Mouse (Mus musculus) ES-E14 (cell line): ENCODE results near the gene Ahdc1. TPM values are rescaled to one million over a fixed set of nuclear protein-coding genes. Genes with fewer than 3 reads are reported as not detected.

Source experiments
- DNase-seq: peaks from one replicate; pipeline ENCODE4 v3.0.0-alpha.2; 2013; ENCODE audit warnings: low read depth, low spot score
- H3K27ac ChIP-seq: 2 replicates; pipeline ENCODE4 v1.5.1; 2012; ENCODE audit warnings: low read depth, mild to moderate bottlenecking, low read length, moderate library complexity, mixed read lengths; ENCODE audit not compliant: poor library complexity, insufficient read depth, severe bottlenecking
- H3K36me3 ChIP-seq: 2 replicates; pipeline ENCODE4 v1.6.1; 2012; ENCODE audit warnings: mild to moderate bottlenecking, low read length, moderate library complexity, mixed read lengths; ENCODE audit not compliant: control insufficient read depth, poor library complexity, insufficient read depth, severe bottlenecking
- H3K4me1 ChIP-seq, 2 experiments: fragments of 150-350 bp in 1 of 2; sonication (generic) in 1 of 2; 2 replicates each; pipeline ENCODE4 v1.6.1; 2012; ENCODE audit warnings: low read length in 2 of 2, mild to moderate bottlenecking in 1 of 2, mixed read lengths in 1 of 2; ENCODE audit not compliant: control insufficient read depth in 2 of 2, insufficient read depth in 2 of 2, poor library complexity in 1 of 2
- H3K4me3 ChIP-seq, 2 experiments: fragments of 150-350 bp in 1 of 2; sonication (generic) in 1 of 2; 2 replicates each; pipeline ENCODE4 v1.5.1; 2012; ENCODE audit warnings: low read length in 2 of 2, low read depth in 1 of 2, mild to moderate bottlenecking in 1 of 2, mixed read lengths in 1 of 2; ENCODE audit not compliant: insufficient read depth in 1 of 2, poor library complexity in 1 of 2, severe bottlenecking in 1 of 2
- H3K9ac ChIP-seq: 2 replicates; pipeline ENCODE4 v1.6.1; 2012; ENCODE audit warnings: low read depth, mild to moderate bottlenecking, low read length, mixed read lengths; ENCODE audit not compliant: poor library complexity, insufficient read depth, severe bottlenecking
- H3K9me3 ChIP-seq: fragments of 150-350 bp; sonication (generic); 2 replicates; pipeline ENCODE4 v1.6.1; 2012; ENCODE audit warnings: low read depth, mild to moderate bottlenecking, low read length; ENCODE audit not compliant: control insufficient read depth, insufficient read depth
- CHD2 ChIP-seq: IDR thresholded peaks from 2 replicates; pipeline ENCODE4 v1.6.1; 2014; ENCODE audit warnings: mild to moderate bottlenecking, low read depth, low read length, inconsistent platforms
- HCFC1 ChIP-seq: IDR thresholded peaks from 2 replicates; pipeline ENCODE4 v1.6.1; 2012; ENCODE audit warnings: low read length, inconsistent platforms, borderline replicate concordance; ENCODE audit not compliant: insufficient read depth
- MAFK ChIP-seq: IDR thresholded peaks from 2 replicates; pipeline ENCODE4 v1.6.1; 2014; ENCODE audit warnings: mild to moderate bottlenecking, low read depth, low read length, inconsistent platforms; ENCODE audit not compliant: insufficient read depth
- ZC3H11A ChIP-seq: IDR thresholded peaks from 2 replicates; pipeline ENCODE4 v1.6.1; 2012; ENCODE audit warnings: low read depth, mild to moderate bottlenecking, inconsistent platforms, low read length, borderline replicate concordance
- ZNF384 ChIP-seq: IDR thresholded peaks from 2 replicates; pipeline ENCODE4 v1.6.1; 2012; ENCODE audit warnings: low read depth, low read length, inconsistent platforms
- in situ Hi-C, 2 experiments: fragments of 600-800 bp; cut with MboI; formaldehyde crosslinking; loops; one replicate each; pipeline ENCODE4 v1.15.1; 2025; ENCODE audit warnings: low sequenced_read_pairs in 2 of 2, inconsistent platforms in 1 of 2; ENCODE audit not compliant: unreplicated experiment in 2 of 2
- total RNA-seq: library from RNA; depleted of rRNA; stranded (reverse); fragments of 300-350 nt; gene quantifications from 2 replicates; pipeline ENCODE4 v1.2.3, GENCODE M21; 2012

Gene Ahdc1
- total RNA-seq, 1 experiment, result 61.8 TPM

DNA sequence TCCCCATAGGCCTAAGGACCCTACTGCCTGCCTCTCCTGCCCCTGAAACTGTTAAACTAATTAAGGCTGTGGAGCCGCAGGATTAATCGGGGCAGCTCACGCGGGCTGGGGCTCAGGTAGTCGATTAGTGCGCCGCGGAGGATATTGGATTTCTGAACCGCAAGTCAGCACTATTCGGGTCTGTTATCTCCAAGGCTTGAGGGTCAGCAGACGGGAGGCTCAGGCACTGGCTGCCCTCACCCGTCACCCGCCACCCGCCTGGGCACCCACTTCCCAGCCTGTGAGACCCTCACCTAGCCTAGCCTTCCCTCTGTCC, 40.4 kb downstream of the Ahdc1 start:
- peak overlapping the region; percentile 6; the same call in 1 of the 2 replicates for H3K9ac ChIP-seq
- H3K27ac ChIP-seq, result no peak overlapping the region
- no peak for DNase-seq
- H3K9me3 ChIP-seq, result no peaks in the 10 kb centered on the region
- peaks cover 53% of the 10 kb centered on the region for H3K36me3 ChIP-seq
- H3K4me3 ChIP-seq, result no peak overlapping the region
- in situ Hi-C loops, result no loop called here
- TF ChIP-seq ZNF384, result no peak
- no peak for TF ChIP-seq ZC3H11A
- H3K4me1 ChIP-seq, result peaks cover 23 to 60% of the 10 kb centered on the region in 2 experiments

DNA sequence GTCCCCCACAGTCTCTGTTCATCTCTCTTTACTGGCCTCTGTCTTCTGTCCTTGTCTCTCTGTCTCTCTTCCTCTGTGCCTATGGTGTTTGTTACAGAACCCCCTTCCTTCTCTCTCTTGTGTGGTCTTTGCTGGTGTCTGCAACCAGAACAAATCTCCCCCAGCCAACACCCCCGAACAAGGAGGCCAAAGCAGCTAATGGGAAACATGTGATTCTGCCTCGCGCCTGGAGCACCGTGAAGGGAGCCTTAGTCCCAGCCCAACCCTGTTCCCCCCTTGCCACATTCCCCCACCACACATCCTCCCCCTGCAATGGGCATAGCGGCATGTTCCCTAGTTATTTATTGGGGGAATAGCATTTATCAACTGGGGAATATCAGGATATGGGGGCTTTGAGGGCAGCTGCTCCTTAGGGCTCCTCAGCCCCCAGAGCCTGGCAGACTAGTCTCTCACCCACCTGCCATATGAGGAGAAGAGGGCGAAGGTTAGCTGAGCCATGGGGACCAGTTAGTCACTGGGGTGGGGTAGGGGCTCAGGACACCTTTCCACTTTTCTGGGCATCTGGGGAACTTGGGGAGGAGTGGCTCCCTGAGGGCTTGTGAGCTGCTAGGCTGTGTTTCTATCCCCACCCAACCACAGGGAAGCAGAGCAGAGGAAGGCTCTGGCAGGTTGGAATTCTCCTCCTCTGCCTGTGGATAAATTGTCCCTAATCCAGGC, 41.1 kb downstream of the Ahdc1 start:
- DNase-seq, result no peak
- H3K27ac ChIP-seq, result no peak overlapping the region
- no peak overlapping the region for H3K4me3 ChIP-seq
- H3K4me1 ChIP-seq, result peaks cover 21 to 54% of the 10 kb centered on the region in 2 experiments
- H3K36me3 ChIP-seq, result peaks cover 49% of the 10 kb centered on the region
- in situ Hi-C loops, result no loop called here
- H3K9ac ChIP-seq, result no peak overlapping the region
- no peak for TF ChIP-seq ZNF384
- no peak for TF ChIP-seq ZC3H11A
- no peak for TF ChIP-seq MAFK
- no peak for TF ChIP-seq HCFC1
- no peaks in the 10 kb centered on the region for H3K9me3 ChIP-seq

DNA sequence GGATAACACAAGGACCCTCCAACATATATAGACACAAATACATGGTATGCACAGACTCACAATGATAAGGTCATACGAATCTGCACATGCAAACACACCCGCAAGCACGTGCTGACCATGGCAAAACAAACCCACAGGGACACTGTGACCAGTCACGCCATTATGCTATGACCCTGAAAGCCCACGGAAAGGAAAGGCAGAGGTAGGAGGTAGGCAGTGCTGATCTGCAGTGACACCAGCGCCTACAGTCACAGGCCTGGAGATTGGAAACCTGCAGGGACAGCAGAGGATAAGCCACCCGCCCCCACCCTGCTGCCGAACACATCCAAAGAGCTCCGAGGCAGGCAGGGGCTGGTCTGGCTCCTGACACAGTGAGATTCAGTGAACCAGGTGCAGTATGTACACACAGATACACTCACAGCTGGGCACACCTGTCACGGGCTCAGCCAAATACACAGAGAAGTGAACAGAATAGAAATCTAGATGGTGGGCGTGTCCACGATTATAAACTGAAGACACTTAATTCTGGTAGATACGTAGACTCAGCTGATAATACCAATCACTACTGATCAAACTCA, 42.0 kb downstream of the Ahdc1 start:
- H3K4me3 ChIP-seq, result no peak overlapping the region
- no peak overlapping the region for H3K9ac ChIP-seq
- in situ Hi-C loops, result no loop called here
- H3K27ac ChIP-seq, result 0 out of 2 replicates have a peak overlapping the region, but pooled peaks have one; percentile 20
- H3K9me3 ChIP-seq, result no peaks in the 10 kb centered on the region
- DNase-seq, result no peak
- peaks cover 22 to 55% of the 10 kb centered on the region in 2 experiments for H3K4me1 ChIP-seq
- TF ChIP-seq ZC3H11A (no peak), CHD2 (no peak), ZNF384 (no peak), MAFK (no peak), HCFC1 (no peak)
- H3K36me3 ChIP-seq, result peaks cover 50% of the 10 kb centered on the region

DNA sequence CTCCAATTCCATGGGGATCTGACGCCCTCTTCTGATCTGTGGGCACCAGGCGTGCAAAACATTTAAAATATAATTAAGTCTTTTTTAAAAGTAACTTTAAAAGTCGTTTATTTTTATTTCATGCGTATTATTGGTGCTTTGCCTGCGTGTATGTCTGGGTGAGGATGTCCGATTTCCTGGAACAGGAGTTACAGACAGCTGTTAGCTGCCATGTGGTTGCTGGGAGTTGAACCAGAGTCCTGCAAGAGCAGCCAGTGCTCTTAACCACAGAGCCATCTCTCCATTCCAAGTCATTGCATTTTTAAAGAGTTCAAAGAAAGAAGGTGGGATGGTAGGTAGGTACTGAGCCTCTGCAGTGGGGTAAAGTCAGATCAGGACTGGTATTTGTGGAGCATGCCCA, 43.5 kb downstream of the Ahdc1 start:
- TF ChIP-seq CHD2, result no peak
- no peak for TF ChIP-seq HCFC1
- no peak for TF ChIP-seq MAFK
- TF ChIP-seq ZC3H11A, result no peak
- TF ChIP-seq ZNF384, result no peak
- no peak overlapping the region for H3K4me3 ChIP-seq
- peak overlapping the region; percentile 19; the same call in 1 of the 2 replicates for H3K9ac ChIP-seq
- H3K4me1 ChIP-seq, result peaks cover 19 to 52% of the 10 kb centered on the region in 2 experiments
- peak overlapping the region; percentile 77 for H3K27ac ChIP-seq
- H3K36me3 ChIP-seq, result peaks cover 61% of the 10 kb centered on the region
- no peaks in the 10 kb centered on the region for H3K9me3 ChIP-seq
- DNase-seq, result no peak
- in situ Hi-C loops, result no loop called here
